Mouse (Mus musculus): ENCODE measurements around the gene Lamc1. TPM values are rescaled to one million over a fixed set of nuclear protein-coding genes. Genes with fewer than 3 reads are reported as not detected.

Lamc1 gene
- total and polyA plus RNA-seq, 3 experiments: 13.1 to 174 (median 32.4) TPM

DNA sequence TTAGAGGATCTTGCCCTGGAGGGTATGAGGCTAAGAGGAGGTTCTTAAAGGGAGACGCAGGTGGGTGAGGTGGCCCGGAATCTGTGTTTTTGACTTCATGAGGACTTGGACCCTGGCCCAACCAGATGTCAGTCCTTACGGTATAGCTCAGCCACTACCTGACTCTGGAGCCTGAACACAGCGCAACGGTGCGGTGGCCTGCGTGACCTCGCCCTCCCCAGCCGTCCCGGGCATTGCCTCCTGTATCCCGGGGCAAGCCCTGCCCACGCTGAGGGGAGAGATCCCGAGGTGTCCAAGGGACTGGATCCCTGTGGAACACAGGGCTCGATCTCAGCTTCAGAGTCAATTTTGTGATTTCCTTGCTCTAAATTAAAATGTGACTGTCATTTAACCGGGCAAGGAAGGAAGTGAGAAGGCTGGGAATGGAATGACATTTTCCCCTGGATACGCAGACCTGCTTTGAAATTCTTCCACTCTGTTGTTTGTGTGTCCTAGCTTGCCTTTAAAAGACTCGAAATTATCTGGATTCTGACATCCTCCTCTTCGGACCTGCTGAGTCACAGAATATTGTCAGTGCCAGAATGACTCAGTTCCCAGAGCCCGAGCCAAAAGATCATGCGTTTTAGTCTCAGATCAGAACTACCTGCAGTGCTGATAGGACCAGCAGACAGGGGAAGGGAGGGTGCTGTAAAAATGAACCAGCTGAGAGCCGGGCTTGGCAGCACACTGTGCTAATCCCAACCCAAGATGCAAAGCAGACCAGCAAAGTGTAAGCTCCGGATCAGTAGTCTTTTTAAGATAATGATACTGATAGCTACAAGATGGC, 923 bp upstream of the Lamc1 start:
- H3K9me3 ChIP-seq (replicated peaks; ENCODE audit: insufficient read depth, low read length): no peaks in the 10 kb centered on the region
- H3K79me2 ChIP-seq (ENCODE audit: control insufficient read depth, insufficient read depth, low read length, poor library complexity): peaks cover 22% of the 10 kb centered on the region
- peaks cover 2 to 4% of the 10 kb centered on the region in 2 experiments; a peak in 1 of 4 replicates for H3K4me1 ChIP-seq (ENCODE audit: control insufficient read depth in 1 of 2, insufficient read depth in 2 of 2, low read length in 2 of 2)
- peak overlapping the region; percentile 26 for H3K27ac ChIP-seq (ENCODE audit: control insufficient read depth, low read depth, low read length)
- H3K27me3 ChIP-seq (ENCODE audit: control insufficient read depth in 1 of 2, insufficient read depth in 2 of 2, low read length in 2 of 2): no peaks in the 10 kb centered on the region; a peak in 1 of 4 replicates
- H3K4me3 ChIP-seq (ENCODE audit: control insufficient read depth in 1 of 2, insufficient read depth in 1 of 2, low read depth in 2 of 2, low read length in 2 of 2): peak overlapping the region; percentile 60 to 72
- H3K9ac ChIP-seq (ENCODE audit: control insufficient read depth, low read depth, low read length, poor library complexity, severe bottlenecking): peak overlapping the region; percentile 59
- DNase-seq (ENCODE audit: low read depth, low spot score): peak; percentile 93
- peaks cover 0 to 6% of the 10 kb centered on the region in 2 experiments; a peak in 2 of 4 replicates for H3K36me3 ChIP-seq (ENCODE audit: control insufficient read depth in 1 of 2, insufficient read depth in 2 of 2, low read length in 2 of 2)
- TF ChIP-seq MAZ (IDR thresholded peaks at IDR 0.05; ENCODE audit: low read depth, low read length): no peak
- TF ChIP-seq GABPA (IDR thresholded peaks at IDR 0.05; ENCODE audit: low read depth, low read length): no peak
- no peak for TF ChIP-seq MYB (IDR thresholded peaks at IDR 0.05; ENCODE audit: low read depth, low read length)
- TF ChIP-seq MAX (IDR thresholded peaks at IDR 0.05; ENCODE audit: low read length): no peak
- TF ChIP-seq JUND (IDR thresholded peaks at IDR 0.05; ENCODE audit: low read depth, low read length): peak; percentile 78
- TF ChIP-seq ZMIZ1 (IDR thresholded peaks at IDR 0.05; ENCODE audit: low read depth, low read length): no peak
- peak; percentile 99 for TF ChIP-seq ETS1 (IDR thresholded peaks at IDR 0.05; ENCODE audit: low read depth, low read length)
- TF ChIP-seq HCFC1 (IDR thresholded peaks at IDR 0.05; ENCODE audit: low read depth, low read length): no peak
- TF ChIP-seq BHLHE40 (IDR thresholded peaks at IDR 0.05; ENCODE audit: borderline replicate concordance, low read depth, low read length): peak; percentile 71; the same call in 1 of the 2 replicates
- TF ChIP-seq MXI1 (IDR thresholded peaks at IDR 0.05; ENCODE audit: low read depth, low read length): peak; percentile 79; the same call in 1 of the 2 replicates
- TF ChIP-seq ZC3H11A (IDR thresholded peaks at IDR 0.05; ENCODE audit: low read depth, low read length): no peak
- no peak for TF ChIP-seq POLR2A (IDR thresholded peaks at IDR 0.05; ENCODE audit: control insufficient read depth in 1 of 2, insufficient read depth in 1 of 2, low read depth in 1 of 2, low read length in 2 of 2, poor library complexity in 1 of 2)
- TF ChIP-seq CHD1 (IDR thresholded peaks at IDR 0.05; ENCODE audit: low read depth, low read length): no peak
- TF ChIP-seq MYC (IDR thresholded peaks at IDR 0.05; ENCODE audit: low read depth, low read length): 0 out of 2 replicates have a peak, but pooled peaks have one; percentile 38
- no peak for TF ChIP-seq POLR2AphosphoS2 (IDR thresholded peaks at IDR 0.05; ENCODE audit: low read length)
- peak; percentile 81 for TF ChIP-seq SIN3A (IDR thresholded peaks at IDR 0.05; ENCODE audit: low read length)
- TF ChIP-seq KAT2A (conservative IDR thresholded peaks at IDR 0.05; ENCODE audit: low read depth, low read length): no peak
- TF ChIP-seq RAD21 (IDR thresholded peaks at IDR 0.05; ENCODE audit: low read depth, low read length): no peak
- peak; percentile 79 for TF ChIP-seq MAFK (IDR thresholded peaks at IDR 0.05; ENCODE audit: borderline replicate concordance, low read depth, low read length)
- no peak for TF ChIP-seq POLR2AphosphoS5 (IDR thresholded peaks at IDR 0.05; ENCODE audit: borderline replicate concordance, low read depth, low read length)
- TF ChIP-seq MEF2A (IDR thresholded peaks at IDR 0.05; ENCODE audit: extremely low read depth, insufficient replicate concordance, low read depth, low read length, poor library complexity, severe bottlenecking): no peak
- TF ChIP-seq ELF1 (IDR thresholded peaks at IDR 0.05; ENCODE audit: low read depth, low read length): no peak
- TF ChIP-seq UBTF (IDR thresholded peaks at IDR 0.05; ENCODE audit: borderline replicate concordance, insufficient read depth, low read depth, low read length): no peak
- TF ChIP-seq TCF12 (IDR thresholded peaks at IDR 0.05; ENCODE audit: low read depth, low read length): no peak
- TF ChIP-seq EP300 (IDR thresholded peaks at IDR 0.05; ENCODE audit: low read depth in 1 of 2, low read length in 2 of 2): peak; percentile 75 to 88
- no peak for TF ChIP-seq SMC3 (IDR thresholded peaks at IDR 0.05; ENCODE audit: low read depth, low read length)
- no peak for TF ChIP-seq RCOR1 (IDR thresholded peaks at IDR 0.05; ENCODE audit: low read depth, low read length)
- TF ChIP-seq CHD2 (IDR thresholded peaks at IDR 0.05; ENCODE audit: low read length): no peak
- 0 out of 2 replicates have a peak, but pooled peaks have one; percentile 38 for TF ChIP-seq TBP (IDR thresholded peaks at IDR 0.05; ENCODE audit: low read depth, low read length)
- no peak for TF ChIP-seq NRF1 (IDR thresholded peaks at IDR 0.05; ENCODE audit: insufficient read depth, low read depth, low read length, poor library complexity, severe bottlenecking)
- no peak for TF ChIP-seq E2F4 (IDR thresholded peaks at IDR 0.05; ENCODE audit: borderline replicate concordance, low read depth, low read length)
- peak; percentile 70 for TF ChIP-seq GATA1 (IDR thresholded peaks at IDR 0.05; ENCODE audit: low read depth, low read length)
- no peak for TF ChIP-seq USF1 (IDR thresholded peaks at IDR 0.05; ENCODE audit: low read depth, low read length)
- no peak for TF ChIP-seq NELFE (IDR thresholded peaks at IDR 0.05; ENCODE audit: low read depth, low read length)
- no peak for TF ChIP-seq ZKSCAN1 (IDR thresholded peaks at IDR 0.05; ENCODE audit: low read depth, low read length)

Measured in MEL (cell line).